Mouse (Mus musculus) forebrain, embryonic 14.5 days (tissue): ENCODE data around the gene Inf2. TPM values are rescaled to one million over a fixed set of nuclear protein-coding genes. Genes with fewer than 3 reads are reported as not detected.

ENCODE experiments used
- ATAC-seq: fragments of 200-750 bp; cut with Nextera tagmentation; 2 replicates; pipeline ENCODE4 v1.8.0; 2017; ENCODE audit warnings: mild to moderate bottlenecking, moderate library complexity
- DNase-seq: peaks from one replicate; pipeline ENCODE4 v3.0.0-alpha.2; 2015; ENCODE audit warnings: low spot score
- H3K27ac ChIP-seq: fragments of 300-500 bp; sonication (generic); 2 replicates; pipeline ENCODE4 v1.5.1; 2014; ENCODE audit warnings: low read depth, mild to moderate bottlenecking, control low read depth, low read length, moderate library complexity
- H3K27me3 ChIP-seq: fragments of 300-500 bp; sonication (generic); replicated peaks from 2 replicates; pipeline ENCODE4 v1.6.1; 2014; ENCODE audit warnings: low read length, control low read depth, mixed read lengths; ENCODE audit not compliant: control insufficient read depth, insufficient read depth
- H3K36me3 ChIP-seq: fragments of 300-500 bp; sonication (generic); 2 replicates; pipeline ENCODE4 v1.6.1; 2014; ENCODE audit warnings: low read length, control low read depth; ENCODE audit not compliant: control insufficient read depth, insufficient read depth
- H3K4me1 ChIP-seq: fragments of 300-500 bp; sonication (generic); 2 replicates; pipeline ENCODE4 v1.6.1; 2014; ENCODE audit warnings: antibody characterized with exemption, low read length, control low read depth; ENCODE audit not compliant: control insufficient read depth, insufficient read depth
- H3K4me2 ChIP-seq: fragments of 300-500 bp; sonication (generic); 2 replicates; pipeline ENCODE4 v1.6.1; 2014; ENCODE audit warnings: mild to moderate bottlenecking, control low read depth, low read length
- H3K4me3 ChIP-seq: fragments of 300-500 bp; sonication (generic); 2 replicates; pipeline ENCODE4 v1.5.1; 2014; ENCODE audit warnings: low read depth, low read length, control low read depth
- H3K9ac ChIP-seq: fragments of 300-500 bp; sonication (generic); 2 replicates; pipeline ENCODE4 v1.6.1; 2014; ENCODE audit warnings: mild to moderate bottlenecking, low read length, control low read depth, moderate library complexity
- H3K9me3 ChIP-seq: fragments of 300-500 bp; sonication (generic); replicated peaks from 2 replicates; pipeline ENCODE4 v1.6.1; 2016; ENCODE audit warnings: low read length, control low read depth, mixed read lengths; ENCODE audit not compliant: control insufficient read depth
- WGBS: fragments of 180-500 bp; shearing (Covaris S2); extraction: QIAGEN DNeasy Blood & Tissue Kit; methylation state at CpG from one replicate; pipeline ENCODE4 v1.1.7; 2014; 5-methylcytosine and 5-hydroxymethylcytosine counted together
- microRNA-seq: library from miRNA; unstranded; fragments of <30 nt; microRNA quantifications from one replicate; pipeline ENCODE4, GENCODE M21; 2016
- polyA plus RNA-seq: library from polyadenylated mRNA; unstranded; fragments of >200 nt; fragmentation: Nextera tagmentation; extraction: Ambion mirVana; gene quantifications from 2 replicates; pipeline ENCODE4 v1.2.1, GENCODE M21; 2014

Gene Inf2
- polyA plus RNA-seq, 1 experiment from 2014 or later, result 2.6 TPM

DNA sequence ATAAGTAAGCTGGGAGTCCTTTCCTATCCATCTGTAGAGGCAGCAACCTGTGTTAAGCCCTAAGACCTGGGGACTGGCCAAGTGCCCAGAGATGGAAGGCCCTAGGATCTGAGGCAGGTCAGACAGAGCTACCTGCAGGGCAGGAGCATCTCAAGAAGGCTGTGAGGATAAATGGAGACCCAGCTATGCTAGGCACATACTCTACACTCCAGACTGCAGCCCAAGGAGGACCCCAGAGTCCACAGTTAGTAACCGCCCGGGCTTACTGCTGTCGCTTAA is 72.7 kb downstream of the Inf2 start:
- Histone ChIP-seq H3K27ac (peak overlapping the region; percentile 67), H3K9ac (peak overlapping the region; percentile 40; the same call in 1 of the 2 replicates), H3K4me1 (peaks cover 51% of the 10 kb centered on the region), H3K4me3 (no peak overlapping the region), H3K4me2 (peak overlapping the region; percentile 32; the same call in 1 of the 2 replicates), H3K36me3 (peaks cover 79% of the 10 kb centered on the region), H3K9me3 (no peaks in the 10 kb centered on the region), H3K27me3 (no peaks in the 10 kb centered on the region)
- DNase-seq, result no peak
- no peak for ATAC-seq
- 72% methylated on average over 3 of the region's 3 CpGs for WGBS

DNA sequence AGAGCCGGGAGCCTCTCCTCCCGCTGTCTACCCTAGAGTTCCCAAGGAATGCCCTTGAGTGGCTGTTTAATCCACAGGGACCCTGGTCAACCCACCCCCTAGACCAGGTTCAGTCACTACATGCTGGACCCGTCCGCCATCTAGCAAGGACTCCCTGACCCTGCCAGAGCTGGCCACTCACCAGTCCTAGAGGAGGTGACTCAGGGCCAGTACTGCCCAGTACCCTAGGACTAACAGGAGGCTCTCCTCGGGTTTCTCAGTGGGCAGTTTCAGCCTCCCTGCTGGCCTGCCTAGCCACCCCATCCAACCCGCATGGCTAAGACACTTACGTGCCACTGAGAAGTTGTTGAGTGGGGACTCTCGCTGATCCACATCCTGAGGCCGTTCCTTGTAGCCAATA is 73.3 kb downstream of the Inf2 start:
- H3K27ac ChIP-seq, result peak overlapping the region; percentile 67
- peaks cover 52% of the 10 kb centered on the region for H3K4me1 ChIP-seq
- no peak for ATAC-seq
- H3K9ac ChIP-seq, result no peak overlapping the region
- WGBS, result 88% methylated on average over 9 of the region's 9 CpGs
- no peaks in the 10 kb centered on the region for H3K27me3 ChIP-seq
- H3K9me3 ChIP-seq, result no peaks in the 10 kb centered on the region
- H3K4me3 ChIP-seq, result no peak overlapping the region
- H3K36me3 ChIP-seq, result peaks cover 75% of the 10 kb centered on the region
- H3K4me2 ChIP-seq, result no peak overlapping the region
- DNase-seq, result no peak

DNA sequence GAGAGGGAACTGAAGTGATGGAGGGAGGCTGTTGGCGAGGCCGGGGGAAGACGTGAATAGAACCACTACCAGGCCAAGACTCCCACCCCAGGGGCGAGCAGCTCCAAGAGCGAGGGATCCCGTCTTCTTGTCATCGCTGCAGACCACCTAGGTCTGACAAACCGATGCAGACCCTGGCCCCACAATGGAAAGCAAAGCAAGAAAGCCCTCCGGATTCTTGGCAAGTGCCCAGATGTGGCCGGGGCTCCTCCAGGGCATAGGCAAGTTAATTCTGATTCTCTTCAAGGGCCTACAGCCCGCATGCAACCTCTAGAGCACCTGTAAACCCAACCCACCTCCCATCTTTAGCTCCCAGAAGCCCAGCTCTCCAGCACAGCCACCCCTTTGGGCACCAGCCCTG is 74.7 kb downstream of the Inf2 start:
- peak overlapping the region; percentile 47 for H3K9ac ChIP-seq
- DNase-seq (peak; percentile 39), ATAC-seq (no peak)
- peak overlapping the region; percentile 89 for H3K27ac ChIP-seq
- H3K4me1 ChIP-seq, result peaks cover 52% of the 10 kb centered on the region
- WGBS, result 38% methylated on average over 11 of the region's 11 CpGs
- no peak overlapping the region for H3K4me3 ChIP-seq
- H3K9me3 ChIP-seq, result no peaks in the 10 kb centered on the region
- H3K27me3 ChIP-seq, result no peaks in the 10 kb centered on the region
- peak overlapping the region; percentile 36 for H3K4me2 ChIP-seq
- H3K36me3 ChIP-seq, result peaks cover 75% of the 10 kb centered on the region

DNA sequence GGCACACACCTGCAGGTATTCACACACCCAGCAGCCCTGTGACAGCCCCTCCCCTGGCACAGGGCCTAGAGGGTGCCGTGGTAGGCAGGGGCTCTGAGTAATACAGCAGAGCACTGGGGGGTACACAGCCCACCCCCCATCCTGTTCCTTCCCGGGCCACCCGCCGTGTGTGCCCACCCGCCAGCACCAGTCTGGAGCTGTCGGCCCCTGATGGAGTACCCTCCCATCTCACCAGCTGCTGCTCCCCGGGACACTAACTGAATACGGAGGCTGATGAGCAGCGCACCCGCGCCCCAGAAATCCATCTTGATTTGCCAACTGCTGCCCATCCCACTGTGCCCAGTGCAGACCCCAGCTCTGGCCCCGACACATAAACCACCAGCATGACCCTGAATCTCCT is 75.1 kb downstream of the Inf2 start:
- H3K9me3 ChIP-seq, result no peaks in the 10 kb centered on the region
- H3K4me1 ChIP-seq, result peaks cover 52% of the 10 kb centered on the region
- H3K4me2 ChIP-seq, result peak overlapping the region; percentile 36
- WGBS, result 36% methylated on average over 12 of the region's 12 CpGs
- ATAC-seq, result peak; percentile 43
- DNase-seq, result peak; percentile 50
- peak overlapping the region; percentile 89 for H3K27ac ChIP-seq
- H3K9ac ChIP-seq, result peak overlapping the region; percentile 47
- no peaks in the 10 kb centered on the region for H3K27me3 ChIP-seq
- peaks cover 75% of the 10 kb centered on the region for H3K36me3 ChIP-seq
- H3K4me3 ChIP-seq, result 0 out of 2 replicates have a peak overlapping the region, but pooled peaks have one; percentile 5

DNA sequence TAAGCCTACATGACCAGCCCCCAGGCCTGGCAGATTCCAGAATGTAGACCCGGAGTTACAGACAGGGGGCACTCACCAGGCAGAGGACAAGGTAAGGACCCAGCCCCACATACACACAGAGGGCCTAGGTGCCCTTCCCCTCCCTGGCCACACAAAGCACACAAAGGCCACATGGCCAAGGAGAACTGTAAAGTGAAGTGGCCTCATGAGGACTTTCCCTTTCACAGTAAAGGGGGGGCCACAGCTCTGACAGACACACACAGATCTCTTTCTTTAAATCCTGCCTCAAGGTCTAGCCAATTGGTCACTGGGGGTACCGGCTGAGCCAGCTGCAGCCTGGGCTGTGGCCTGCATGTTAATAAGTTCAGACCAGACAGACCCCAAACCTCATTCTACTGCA is 75.5 kb downstream of the Inf2 start:
- DNase-seq (peak; percentile 71), ATAC-seq (peak; percentile 42)
- peaks cover 75% of the 10 kb centered on the region for H3K36me3 ChIP-seq
- no peaks in the 10 kb centered on the region for H3K27me3 ChIP-seq
- H3K4me3 ChIP-seq, result 0 out of 2 replicates have a peak overlapping the region, but pooled peaks have one; percentile 5
- 16% methylated on average over 2 of the region's 2 CpGs for WGBS
- H3K9ac ChIP-seq, result peak overlapping the region; percentile 47
- H3K4me2 ChIP-seq, result peak overlapping the region; percentile 36
- H3K4me1 ChIP-seq, result peaks cover 52% of the 10 kb centered on the region
- no peaks in the 10 kb centered on the region for H3K9me3 ChIP-seq
- H3K27ac ChIP-seq, result peak overlapping the region; percentile 89

DNA sequence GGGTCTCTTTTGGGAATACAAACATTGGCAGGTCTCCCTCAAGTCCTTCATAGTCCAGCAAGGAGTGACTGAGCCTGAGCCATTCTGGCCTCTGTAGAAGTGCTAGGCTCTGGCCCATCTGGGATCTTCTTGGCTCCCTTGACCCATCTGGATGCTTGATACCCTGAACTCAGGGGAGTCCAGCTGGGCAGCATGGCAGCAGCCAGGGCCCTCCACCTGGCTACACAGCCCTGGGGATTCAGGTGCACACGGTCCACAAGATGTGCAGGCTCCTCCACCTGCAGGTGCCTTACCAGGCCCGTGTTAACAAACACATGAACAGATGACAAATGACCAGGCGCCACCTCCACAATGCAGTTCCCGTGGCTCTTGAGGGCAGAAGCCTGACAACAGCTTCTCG is 76.1 kb downstream of the Inf2 start:
- ATAC-seq (no peak), DNase-seq (no peak)
- Histone ChIP-seq H3K4me2 (peak overlapping the region; percentile 2; the same call in 1 of the 2 replicates), H3K27ac (peak overlapping the region; percentile 89), H3K27me3 (no peaks in the 10 kb centered on the region), H3K4me3 (no peak overlapping the region), H3K9ac (peak overlapping the region; percentile 33; the same call in 1 of the 2 replicates), H3K9me3 (no peaks in the 10 kb centered on the region), H3K36me3 (peaks cover 75% of the 10 kb centered on the region), H3K4me1 (peaks cover 52% of the 10 kb centered on the region)
- 61% methylated on average over 5 of the region's 5 CpGs for WGBS

Small RNA genes within 50 kb of the gene (microRNA-seq; reads per million reads assigned to microRNA genes)
- gene Mir6939, result not detected

Other genes starting within 250 kb of the Inf2 start
- gene A530016L24Rik, start 99.3 kb upstream of the Inf2 start, polyA plus RNA-seq, result 0.09 and 0.12 TPM in 2 replicates
- 40.0 and 49.0 TPM in 2 replicates for gene Tmem179, start 72.0 kb upstream of the Inf2 start, polyA plus RNA-seq
- gene Adssl1, start 31.3 kb downstream of the Inf2 start, polyA plus RNA-seq, result 2.0 and 2.1 TPM in 2 replicates
- gene Siva1, start 55.9 kb downstream of the Inf2 start, polyA plus RNA-seq, result 94.1 and 155 TPM in 2 replicates
- gene Akt1, start 86.1 kb downstream of the Inf2 start, polyA plus RNA-seq, result 61.7 and 65.4 TPM in 2 replicates
- gene Zbtb42, start 90.0 kb downstream of the Inf2 start, polyA plus RNA-seq, result 1.0 and 1.8 TPM in 2 replicates
- gene Cep170b, start 131.7 kb downstream of the Inf2 start, polyA plus RNA-seq, result 10.3 and 15.7 TPM in 2 replicates
- 5.9 and 7.0 TPM in 2 replicates for gene Pld4, start 171.9 kb downstream of the Inf2 start, polyA plus RNA-seq
- gene Ahnak2, start 213.9 kb downstream of the Inf2 start, polyA plus RNA-seq, result 0.29 and 0.51 TPM in 2 replicates
- 17.0 and 19.4 TPM in 2 replicates for gene Clba1, start 220.2 kb downstream of the Inf2 start, polyA plus RNA-seq
- 101 and 112 TPM in 2 replicates for gene Cdca4, start 240.6 kb downstream of the Inf2 start, polyA plus RNA-seq